Mouse (Mus musculus) embryonic fibroblast, embryonic 13.5 days (primary cell): ENCODE measurements around the gene Rcor3.

Source experiments
- CTCF ChIP-seq: IDR thresholded peaks from 2 replicates; pipeline ENCODE4 v1.5.1; 2011; ENCODE audit warnings: mild to moderate bottlenecking, control low read depth, low read length, moderate library complexity, borderline replicate concordance; ENCODE audit not compliant: insufficient read depth
- POLR2A ChIP-seq: IDR thresholded peaks from 2 replicates; pipeline ENCODE4 v1.6.1; 2011; ENCODE audit warnings: low read depth, mild to moderate bottlenecking, control low read depth, low read length, moderate library complexity

- TF ChIP-seq CTCF (no peak), POLR2A (no peak)
Observed at GRCm38 (mm10) chr1:192171477-192171876, 33.6 kb upstream of the Rcor3 start.
